Mouse (Mus musculus): ENCODE measurements around the gene Ephb2. TPM values are rescaled to one million over a fixed set of nuclear protein-coding genes. Genes with fewer than 3 reads are reported as not detected.
A peak's percentile ranks its signal among the peaks of the same experiment; 100 is the strongest.

Gene Ephb2
- total RNA-seq (2014; rRNA removed) (79.9 and 85.6 TPM in 2 replicates), polyA plus RNA-seq (2015; fragmentation: Nextera tagmentation; extraction: Ambion mirVana) (9.2 and 10.8 TPM in 2 replicates)

GRCm38 (mm10) chr4:136835621-136836386, at the start of gene Ephb2:
Ephb2 (minus strand) TSS chr4:136835988.
- Histone ChIP-seq H3K36me3 (ENCODE audit: insufficient read depth) (no peaks in the 10 kb centered on the region), H3K27me3 (ENCODE audit: insufficient read depth, low read length) (no peaks in the 10 kb centered on the region), H3K27ac (ENCODE audit: low read depth, low read length) (peak within 1 kb of the TSS; percentile 95), H3K9ac (peak within 1 kb of the TSS; percentile 87), H3K9me3 (ENCODE audit: low read length) (no peaks in the 10 kb centered on the region), H3K4me3 (ENCODE audit: low read depth, low read length) (peak within 1 kb of the TSS; percentile 87), H3K4me2 (ENCODE audit: low read depth) (peak within 1 kb of the TSS; percentile 89), H3K4me1 (ENCODE audit: insufficient read depth) (peaks cover 19% of the 10 kb centered on the region)
- DNase-seq (peak; percentile 92), ATAC-seq (peak; percentile 88)
- no peak for TF ChIP-seq CTCF (IDR thresholded peaks at IDR 0.05; ENCODE audit: low read depth)
- WGBS = 3% methylated on average over 86 of the region's 88 CpGs

- 25% methylated on average over 5 of the region's 5 CpGs for WGBS
- Histone ChIP-seq H3K36me3 (ENCODE audit: insufficient read depth) (no peaks in the 10 kb centered on the region), H3K27me3 (ENCODE audit: insufficient read depth, low read length) (no peaks in the 10 kb centered on the region), H3K9me3 (ENCODE audit: low read length) (no peaks in the 10 kb centered on the region), H3K4me2 (ENCODE audit: low read depth) (no peak overlapping the region), H3K4me3 (ENCODE audit: low read depth, low read length) (no peak overlapping the region), H3K9ac (no peak overlapping the region), H3K4me1 (ENCODE audit: insufficient read depth) (no peaks in the 10 kb centered on the region), H3K27ac (ENCODE audit: low read depth, low read length) (no peak overlapping the region)
- TF ChIP-seq CTCF (IDR thresholded peaks at IDR 0.05; ENCODE audit: low read depth) = peak; percentile 59
- peak; percentile 39 for DNase-seq
- ATAC-seq = no peak
These were observed 42.8 kb upstream of the Ephb2 start for GRCm38 (mm10) chr4:136878601-136879000.

GRCm38 (mm10) chr4:136878171-136878570, 42.4 kb upstream of the Ephb2 start:
- no peak overlapping the region for H3K27ac ChIP-seq (ENCODE audit: low read depth, low read length)
- no peaks in the 10 kb centered on the region for H3K4me1 ChIP-seq (ENCODE audit: insufficient read depth)
- no peaks in the 10 kb centered on the region for H3K36me3 ChIP-seq (ENCODE audit: insufficient read depth)
- no peak for DNase-seq
- no peaks in the 10 kb centered on the region for H3K9me3 ChIP-seq (ENCODE audit: low read length)
- H3K27me3 ChIP-seq (ENCODE audit: insufficient read depth, low read length) = no peaks in the 10 kb centered on the region
- H3K4me3 ChIP-seq (ENCODE audit: low read depth, low read length) = no peak overlapping the region
- WGBS = 61% methylated on average over 8 of the region's 8 CpGs
- TF ChIP-seq CTCF (IDR thresholded peaks at IDR 0.05; ENCODE audit: low read depth) = no peak
- no peak for ATAC-seq
- H3K9ac ChIP-seq = no peak overlapping the region
- no peak overlapping the region for H3K4me2 ChIP-seq (ENCODE audit: low read depth)

GRCm38 (mm10) chr4:136876971-136877370, 41.2 kb upstream of the Ephb2 start:
- no peak overlapping the region for H3K9ac ChIP-seq
- H3K4me1 ChIP-seq (ENCODE audit: insufficient read depth) = no peaks in the 10 kb centered on the region
- H3K27me3 ChIP-seq (ENCODE audit: insufficient read depth, low read length) = no peaks in the 10 kb centered on the region
- 20% methylated on average over 7 of the region's 7 CpGs for WGBS
- H3K27ac ChIP-seq (ENCODE audit: low read depth, low read length) = no peak overlapping the region
- H3K9me3 ChIP-seq (ENCODE audit: low read length) = no peaks in the 10 kb centered on the region
- no peak overlapping the region for H3K4me2 ChIP-seq (ENCODE audit: low read depth)
- no peak overlapping the region for H3K4me3 ChIP-seq (ENCODE audit: low read depth, low read length)
- no peaks in the 10 kb centered on the region for H3K36me3 ChIP-seq (ENCODE audit: insufficient read depth)
- 0 out of 2 replicates have a peak, but pooled peaks have one; percentile 61 for ATAC-seq
- DNase-seq = peak; percentile 75
- TF ChIP-seq CTCF (IDR thresholded peaks at IDR 0.05; ENCODE audit: low read depth) = peak; percentile 85

- Histone ChIP-seq H3K9me3 (ENCODE audit: low read length) (no peaks in the 10 kb centered on the region), H3K27me3 (ENCODE audit: insufficient read depth, low read length) (no peaks in the 10 kb centered on the region), H3K4me1 (ENCODE audit: insufficient read depth) (no peaks in the 10 kb centered on the region), H3K9ac (no peak overlapping the region), H3K4me3 (ENCODE audit: low read depth, low read length) (no peak overlapping the region), H3K4me2 (ENCODE audit: low read depth) (no peak overlapping the region), H3K36me3 (ENCODE audit: insufficient read depth) (no peaks in the 10 kb centered on the region), H3K27ac (ENCODE audit: low read depth, low read length) (no peak overlapping the region)
- 86% methylated on average over 14 of the region's 14 CpGs for WGBS
- TF ChIP-seq CTCF (IDR thresholded peaks at IDR 0.05; ENCODE audit: low read depth) = no peak
- ATAC-seq = no peak
- no peak for DNase-seq
These were observed 39.2 kb upstream of the Ephb2 start for GRCm38 (mm10) chr4:136875012-136875411.

GRCm38 (mm10) chr4:136868371-136868770, 32.6 kb upstream of the Ephb2 start:
- no peaks in the 10 kb centered on the region for H3K27me3 ChIP-seq (ENCODE audit: insufficient read depth, low read length)
- ATAC-seq (no peak), DNase-seq (no peak)
- no peak overlapping the region for H3K4me2 ChIP-seq (ENCODE audit: low read depth)
- no peak for TF ChIP-seq CTCF (IDR thresholded peaks at IDR 0.05; ENCODE audit: low read depth)
- H3K4me3 ChIP-seq (ENCODE audit: low read depth, low read length) = no peak overlapping the region
- H3K9me3 ChIP-seq (ENCODE audit: low read length) = no peaks in the 10 kb centered on the region
- no peaks in the 10 kb centered on the region for H3K36me3 ChIP-seq (ENCODE audit: insufficient read depth)
- H3K4me1 ChIP-seq (ENCODE audit: insufficient read depth) = peaks cover 7% of the 10 kb centered on the region
- no peak overlapping the region for H3K9ac ChIP-seq
- 75% methylated on average over 6 of the region's 6 CpGs for WGBS
- no peak overlapping the region for H3K27ac ChIP-seq (ENCODE audit: low read depth, low read length)

- TF ChIP-seq CTCF (IDR thresholded peaks at IDR 0.05; ENCODE audit: low read depth) = no peak
- DNase-seq (peak; percentile 46), ATAC-seq (peak; percentile 34; the same call in 1 of the 2 replicates)
- Histone ChIP-seq H3K36me3 (ENCODE audit: insufficient read depth) (no peaks in the 10 kb centered on the region), H3K9me3 (ENCODE audit: low read length) (no peaks in the 10 kb centered on the region), H3K27me3 (ENCODE audit: insufficient read depth, low read length) (no peaks in the 10 kb centered on the region), H3K27ac (ENCODE audit: low read depth, low read length) (no peak overlapping the region), H3K4me1 (ENCODE audit: insufficient read depth) (peaks cover 7% of the 10 kb centered on the region), H3K9ac (no peak overlapping the region), H3K4me2 (ENCODE audit: low read depth) (no peak overlapping the region), H3K4me3 (ENCODE audit: low read depth, low read length) (no peak overlapping the region)
- 17% methylated on average over 12 of the region's 12 CpGs for WGBS
These were observed 32.0 kb upstream of the Ephb2 start for GRCm38 (mm10) chr4:136867690-136868345.

All from forebrain, postnatal 0 days (tissue).